Mouse (Mus musculus): ENCODE measurements at regions not wholly inside any gene's neighbourhood (a gene's known extent, or its start where the extent isn't known, plus 50 kb on each side); places are given as distances from the start of the nearest gene placed in this dataset.

DNA sequence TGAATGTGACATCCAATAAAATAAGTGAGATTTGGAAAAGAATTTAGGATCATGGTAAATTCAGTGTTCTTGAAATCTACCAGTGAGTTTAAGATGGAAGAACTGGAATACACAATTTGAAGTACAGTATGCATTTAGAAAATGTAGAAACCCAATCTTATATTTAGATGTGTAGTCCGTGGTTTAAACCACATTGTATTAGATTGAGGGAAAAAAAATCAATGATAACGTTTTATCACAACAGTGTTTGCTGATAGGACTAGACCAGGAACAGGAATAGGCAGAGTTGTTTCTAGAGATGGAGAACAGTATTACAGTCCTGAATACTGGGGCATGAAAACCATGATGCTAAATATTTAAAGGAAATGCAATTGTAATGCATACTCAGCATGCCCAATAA, 402.2 kb upstream of the Cdh9 start:
- TF ChIP-seq CTCF (conservative IDR thresholded peaks at IDR 0.05; ENCODE audit: low read length) = no peak
- TF ChIP-seq POU5F1 (IDR thresholded peaks at IDR 0.05; ENCODE audit: borderline replicate concordance, low read length) = no peak
- no peak for TF ChIP-seq NANOG (IDR thresholded peaks at IDR 0.05; ENCODE audit: borderline replicate concordance, low read length)

Measured in E14TG2a.4 (cell line).